Mouse (Mus musculus) intestine, postnatal 0 days (tissue): ENCODE measurements around the gene Tmem204. TPM values are rescaled to one million over a fixed set of nuclear protein-coding genes. Genes with fewer than 3 reads are reported as not detected.

Experiments used
- ATAC-seq: fragments of 200-750 bp; cut with Nextera tagmentation; 2 replicates; pipeline ENCODE4 v1.8.0; 2017; ENCODE audit warnings: mild to moderate bottlenecking, moderate TSS enrichment, moderate library complexity
- H3K27ac ChIP-seq: fragments of 300-500 bp; sonication (generic); 2 replicates; pipeline ENCODE4 v1.5.1; 2014; ENCODE audit warnings: mild to moderate bottlenecking, low read depth, low read length, moderate library complexity
- H3K27me3 ChIP-seq: fragments of 300-500 bp; sonication (generic); replicated peaks from 2 replicates; pipeline ENCODE4 v1.6.1; 2014; ENCODE audit warnings: low read length, mixed read lengths; ENCODE audit not compliant: control insufficient read depth, insufficient read depth
- H3K36me3 ChIP-seq: fragments of 300-500 bp; sonication (generic); 2 replicates; pipeline ENCODE4 v1.6.1; 2014; ENCODE audit warnings: mild to moderate bottlenecking, moderate library complexity; ENCODE audit not compliant: control insufficient read depth, insufficient read depth
- H3K4me1 ChIP-seq: fragments of 300-500 bp; sonication (generic); replicated peaks from 2 replicates; pipeline ENCODE4 v1.6.1; 2014; ENCODE audit warnings: antibody characterized with exemption, low read length, mixed read lengths; ENCODE audit not compliant: control insufficient read depth, insufficient read depth
- H3K4me2 ChIP-seq: fragments of 300-500 bp; sonication (generic); replicated peaks from 2 replicates; pipeline ENCODE4 v1.6.1; 2014; ENCODE audit warnings: low read depth, mild to moderate bottlenecking, moderate library complexity
- H3K4me3 ChIP-seq: fragments of 300-500 bp; sonication (generic); 2 replicates; pipeline ENCODE4 v1.5.1; 2014; ENCODE audit warnings: low read depth, low read length
- H3K9ac ChIP-seq: fragments of 300-500 bp; sonication (generic); 2 replicates; pipeline ENCODE4 v1.6.1; 2014; ENCODE audit warnings: mild to moderate bottlenecking, low read depth, low read length
- H3K9me3 ChIP-seq: fragments of 300-500 bp; sonication (generic); 2 replicates; pipeline ENCODE4 v1.6.1; 2016; ENCODE audit warnings: mixed run types; ENCODE audit not compliant: control insufficient read depth
- CTCF ChIP-seq: sonication (generic); IDR thresholded peaks from 2 replicates; pipeline ENCODE4 v1.5.1; 2016; ENCODE audit warnings: low read depth, mild to moderate bottlenecking, control low read depth, antibody characterized with exemption, moderate library complexity
- WGBS: fragments of 180-500 bp; shearing (Covaris S2); extraction: QIAGEN DNeasy Blood & Tissue Kit; methylation state at CpG from one replicate; pipeline ENCODE4 v1.1.7; 2014; 5-methylcytosine and 5-hydroxymethylcytosine counted together
- polyA plus RNA-seq: library from polyadenylated mRNA; unstranded; fragments of >200 nt; fragmentation: Nextera tagmentation; extraction: Ambion mirVana; gene quantifications from 2 replicates; pipeline ENCODE4 v1.2.1, GENCODE M21; 2015

Tmem204 gene
- polyA plus RNA-seq, 1 experiment from 2014 or later, result 15.8 TPM

DNA sequence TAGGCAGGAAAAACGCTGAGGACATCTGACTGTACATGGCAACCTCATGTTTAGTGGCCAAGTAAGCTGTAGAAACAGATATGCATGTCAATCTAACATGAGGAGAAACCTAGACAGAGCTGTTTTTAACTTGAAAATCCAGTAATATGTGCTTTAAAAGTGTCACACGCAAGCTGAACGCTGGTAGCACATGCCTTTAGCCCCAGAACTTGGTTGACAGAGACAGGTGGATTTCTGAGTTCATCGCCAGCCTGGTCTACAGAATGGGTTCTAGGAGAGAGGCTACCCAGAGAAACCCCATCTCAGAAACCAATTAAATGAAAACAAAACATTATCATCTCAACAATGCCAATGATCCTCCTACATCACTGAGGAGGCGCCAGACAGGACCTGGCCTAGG, 27.8 kb upstream of the Tmem204 start:
- no peak for TF ChIP-seq CTCF
- ATAC-seq, result no peak
- Histone ChIP-seq H3K36me3 (peaks cover 38% of the 10 kb centered on the region; the same call in 1 of the 2 replicates), H3K27me3 (no peaks in the 10 kb centered on the region), H3K9ac (no peak overlapping the region), H3K4me1 (no peaks in the 10 kb centered on the region; the same call in 1 of the 2 replicates), H3K4me3 (no peak overlapping the region), H3K9me3 (no peaks in the 10 kb centered on the region), H3K4me2 (no peak overlapping the region), H3K27ac (no peak overlapping the region)
- 93% methylated on average over 5 of the region's 5 CpGs for WGBS

DNA sequence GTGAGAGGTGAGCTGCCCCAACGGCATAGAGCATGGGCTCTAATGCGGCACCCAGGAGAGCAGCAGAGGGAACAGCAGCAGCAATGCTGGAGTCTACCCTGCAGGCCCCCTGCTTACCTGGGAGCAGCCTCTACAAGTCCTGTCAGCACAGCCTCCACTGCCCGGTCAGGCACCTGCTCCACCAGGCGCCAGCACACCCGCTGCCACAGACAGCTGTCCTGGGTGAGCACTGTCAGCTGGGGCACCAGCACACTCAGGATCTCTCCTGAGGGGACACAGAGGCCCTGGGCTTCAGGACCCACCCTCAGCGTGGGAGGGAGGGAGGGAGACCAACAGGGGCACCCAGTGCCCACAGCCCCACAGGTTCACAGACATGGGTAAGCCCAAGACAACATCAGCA, 27.2 kb upstream of the Tmem204 start:
- Histone ChIP-seq H3K9ac (no peak overlapping the region), H3K36me3 (peaks cover 45% of the 10 kb centered on the region; the same call in 1 of the 2 replicates), H3K27ac (no peak overlapping the region), H3K9me3 (no peaks in the 10 kb centered on the region), H3K27me3 (no peaks in the 10 kb centered on the region), H3K4me1 (no peaks in the 10 kb centered on the region), H3K4me2 (no peak overlapping the region), H3K4me3 (no peak overlapping the region)
- WGBS, result 89% methylated on average over 6 of the region's 6 CpGs
- TF ChIP-seq CTCF, result no peak
- ATAC-seq, result no peak

GRCm38 (mm10) chr17:25109578-25109977, 26.2 kb upstream of the Tmem204 start:
- Histone ChIP-seq H3K9me3 (no peaks in the 10 kb centered on the region), H3K4me2 (no peak overlapping the region), H3K4me3 (no peak overlapping the region), H3K36me3 (peaks cover 54% of the 10 kb centered on the region; the same call in 1 of the 2 replicates), H3K27me3 (no peaks in the 10 kb centered on the region), H3K9ac (no peak overlapping the region), H3K27ac (no peak overlapping the region), H3K4me1 (no peaks in the 10 kb centered on the region)
- TF ChIP-seq CTCF, result peak; percentile 81
- ATAC-seq, result peak; percentile 49; the same call in 1 of the 2 replicates
- 76% methylated on average over 2 of the region's 2 CpGs for WGBS

DNA sequence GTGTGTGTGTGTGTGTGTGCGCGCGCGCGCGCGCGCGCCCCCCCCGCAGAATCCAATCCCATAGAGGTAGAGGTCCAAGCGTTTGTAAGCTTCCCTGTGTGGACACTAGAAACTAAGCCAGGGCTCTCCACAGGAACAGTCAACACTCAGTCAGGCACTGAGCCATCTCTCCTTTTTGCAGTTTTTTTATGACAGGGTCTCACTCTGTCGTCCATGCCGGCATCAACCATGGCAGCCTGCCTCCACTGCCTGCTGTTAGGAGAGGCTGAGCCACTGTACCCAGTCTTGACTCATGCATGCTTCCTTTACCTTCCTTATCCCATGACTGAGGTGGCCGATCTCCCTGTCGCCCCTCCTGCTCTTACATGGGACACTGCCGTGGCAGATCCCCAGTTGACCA, 24.4 kb upstream of the Tmem204 start:
- Histone ChIP-seq H3K9me3 (no peaks in the 10 kb centered on the region), H3K4me2 (no peak overlapping the region), H3K27ac (no peak overlapping the region), H3K4me3 (no peak overlapping the region), H3K4me1 (no peaks in the 10 kb centered on the region), H3K9ac (no peak overlapping the region), H3K27me3 (no peaks in the 10 kb centered on the region), H3K36me3 (peaks cover 68% of the 10 kb centered on the region; the same call in 1 of the 2 replicates)
- 83% methylated on average over 16 of the region's 16 CpGs for WGBS
- TF ChIP-seq CTCF, result no peak
- no peak for ATAC-seq

GRCm38 (mm10) chr17:25101338-25101737, 17.9 kb upstream of the Tmem204 start:
- Histone ChIP-seq H3K36me3 (peaks cover 81% of the 10 kb centered on the region), H3K27ac (no peak overlapping the region), H3K9me3 (no peaks in the 10 kb centered on the region), H3K4me2 (no peak overlapping the region), H3K27me3 (no peaks in the 10 kb centered on the region), H3K4me3 (no peak overlapping the region), H3K9ac (no peak overlapping the region), H3K4me1 (no peaks in the 10 kb centered on the region)
- WGBS, result 69% methylated on average over 11 of the region's 11 CpGs
- ATAC-seq, result peak; percentile 64; the same call in 1 of the 2 replicates
- TF ChIP-seq CTCF, result no peak

DNA sequence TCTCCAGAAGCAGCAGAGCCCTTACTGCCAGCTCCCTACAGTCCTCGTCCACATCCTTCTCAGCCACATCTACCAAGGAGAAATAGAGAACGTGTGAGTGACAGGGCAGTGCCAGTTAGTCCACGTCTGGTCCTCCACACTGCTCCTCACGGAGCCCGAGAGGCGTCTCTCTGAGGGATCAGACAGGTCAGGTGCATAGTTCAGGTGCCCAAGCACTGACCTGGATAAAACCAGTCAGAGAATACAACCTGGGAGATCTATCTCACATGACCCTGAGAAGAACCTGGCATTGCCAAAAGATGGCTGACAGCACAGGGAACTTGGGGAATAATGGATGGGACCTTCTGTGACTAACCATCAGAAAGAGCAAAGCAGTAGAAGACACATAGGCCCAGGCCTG, 16.7 kb upstream of the Tmem204 start:
- Histone ChIP-seq H3K36me3 (peaks cover 68% of the 10 kb centered on the region), H3K4me2 (no peak overlapping the region), H3K4me1 (no peaks in the 10 kb centered on the region), H3K9ac (no peak overlapping the region), H3K9me3 (no peaks in the 10 kb centered on the region), H3K27me3 (no peaks in the 10 kb centered on the region), H3K4me3 (no peak overlapping the region), H3K27ac (no peak overlapping the region)
- WGBS, result 94% methylated on average over 6 of the region's 6 CpGs
- no peak for TF ChIP-seq CTCF
- no peak for ATAC-seq

GRCm38 (mm10) chr17:25096221-25096620, 12.8 kb upstream of the Tmem204 start:
- Histone ChIP-seq H3K36me3 (peaks cover 43% of the 10 kb centered on the region), H3K27me3 (no peaks in the 10 kb centered on the region), H3K27ac (no peak overlapping the region), H3K4me3 (no peak overlapping the region), H3K4me1 (no peaks in the 10 kb centered on the region), H3K9ac (no peak overlapping the region), H3K4me2 (no peak overlapping the region), H3K9me3 (no peaks in the 10 kb centered on the region)
- WGBS, result 83% methylated on average over 2 of the region's 2 CpGs
- TF ChIP-seq CTCF, result no peak
- no peak for ATAC-seq
